Mouse (Mus musculus) gastrocnemius, postnatal 4 days (tissue): ENCODE measurements around the gene Cdipt. TPM values are rescaled to one million over a fixed set of nuclear protein-coding genes. Genes with fewer than 3 reads are reported as not detected.

Source experiments
- DNase-seq, 2 experiments: peaks; one replicate each; pipeline ENCODE4 v3.0.0; 2021 to 2022; ENCODE audit warnings: low spot score in 2 of 2, mixed read lengths in 2 of 2
- total RNA-seq, 2 experiments: library from RNA; stranded (reverse); gene quantifications; 2 replicates each; pipeline ENCODE4 v1.2.3; 2021

Cdipt gene
- total RNA-seq, 2 experiments from 2014 or later, result 43.1 to 48.0 TPM

GRCm38 (mm10) chr7:126967361-126967760, 8.4 kb upstream of the Cdipt start:
- no peak for DNase-seq

GRCm38 (mm10) chr7:126975493-126975892, 221 bp upstream of the Cdipt start:
- DNase-seq, result no peak

- DNase-seq, result peak; percentile 92 to 96
These were observed 494 bp downstream of the Cdipt start, which contains the start of gene Cdiptos for GRCm38 (mm10) chr7:126975950-126976866. Cdiptos (minus strand) TSS chr7:126976098.

- DNase-seq, result no peak
These were observed 1.3 kb downstream of the Cdipt start for GRCm38 (mm10) chr7:126976878-126977459.

GRCm38 (mm10) chr7:126978841-126979240, 3.1 kb downstream of the Cdipt start:
- DNase-seq, result no peak

- no peak for DNase-seq
These were observed 5.9 kb downstream of the Cdipt start for GRCm38 (mm10) chr7:126981601-126982000.

GRCm38 (mm10) chr7:126982054-126982453, 6.3 kb downstream of the Cdipt start:
- DNase-seq, result no peak

GRCm38 (mm10) chr7:126983113-126983512, 7.4 kb downstream of the Cdipt start:
- no peak for DNase-seq

GRCm38 (mm10) chr7:126984667-126985444, 9.1 kb downstream of the Cdipt start:
- DNase-seq, result no peak

- no peak for DNase-seq
These were observed 10.6 kb downstream of the Cdipt start for GRCm38 (mm10) chr7:126986319-126986718.

GRCm38 (mm10) chr7:126988816-126989215, 13.1 kb downstream of the Cdipt start:
- DNase-seq, result no peak

GRCm38 (mm10) chr7:126996449-126996848, 20.7 kb downstream of the Cdipt start:
- DNase-seq, result no peak

GRCm38 (mm10) chr7:126999568-126999967, 23.9 kb downstream of the Cdipt start:
- DNase-seq, result no peak

- no peak for DNase-seq
These were observed 27.9 kb downstream of the Cdipt start for GRCm38 (mm10) chr7:127003620-127004019.

GRCm38 (mm10) chr7:127004122-127004875, 28.6 kb downstream of the Cdipt start:
- no peak for DNase-seq

- DNase-seq, result no peak
These were observed 31.8 kb downstream of the Cdipt start for GRCm38 (mm10) chr7:127007313-127008024.

GRCm38 (mm10) chr7:127008239-127009019, 32.7 kb downstream of the Cdipt start:
- DNase-seq, result peak in 1 of 2 experiments; percentile 66

GRCm38 (mm10) chr7:127009307-127010085, 33.8 kb downstream of the Cdipt start:
- DNase-seq, result no peak

- DNase-seq, result no peak
These were observed 35.3 kb downstream of the Cdipt start for GRCm38 (mm10) chr7:127011051-127011450.
